Mouse (Mus musculus): ENCODE measurements around the gene Fignl1.

DNA sequence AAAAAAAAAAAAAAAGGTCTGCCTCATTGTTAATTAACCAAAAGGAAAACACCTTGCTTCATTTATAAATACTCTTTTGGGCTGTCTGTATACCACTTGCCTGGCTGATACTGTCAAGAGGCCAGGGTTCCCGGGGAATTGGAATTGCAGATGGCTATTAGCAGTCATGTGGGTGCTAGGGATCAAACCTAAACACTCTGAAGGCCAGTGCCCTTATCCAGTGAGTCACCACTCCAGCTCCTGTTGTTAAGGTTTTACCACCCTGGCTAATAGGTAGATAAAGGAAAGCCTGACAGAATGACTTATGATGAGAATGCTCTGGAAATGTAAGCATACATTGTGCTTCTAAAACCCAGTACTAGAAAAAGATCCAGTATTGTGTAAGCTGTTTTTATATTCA is 14.1 kb downstream of the Fignl1 start:
- TF ChIP-seq CTCF (IDR thresholded peaks at IDR 0.05; ENCODE audit: low read depth, low read length) (no peak), GATA1 (IDR thresholded peaks at IDR 0.05; ENCODE audit: borderline replicate concordance, low read length) (no peak), TAL1 (conservative IDR thresholded peaks at IDR 0.05; ENCODE audit: low read depth, low read length) (no peak), GATA2 (IDR thresholded peaks at IDR 0.05; ENCODE audit: borderline replicate concordance, low read depth, low read length) (no peak)
